Mouse (Mus musculus): Measurements from ENCODE around the gene Ehmt1.

- no peak for TF ChIP-seq CTCF (conservative IDR thresholded peaks at IDR 0.05; ENCODE audit: low read length)
- no peak for TF ChIP-seq NANOG (IDR thresholded peaks at IDR 0.05; ENCODE audit: borderline replicate concordance, low read length)
Measured at GRCm38 (mm10) chr2:24899292-24899691, 20.1 kb downstream of the Ehmt1 start.
